Mouse (Mus musculus) embryonic fibroblast, embryonic 13.5 days (primary cell): ENCODE measurements around the gene Fam135a. TPM values are rescaled to one million over a fixed set of nuclear protein-coding genes. Genes with fewer than 3 reads are reported as not detected.

ENCODE experiments used
- H3K27ac ChIP-seq: 2 replicates; pipeline ENCODE4 v1.5.1; 2012; ENCODE audit warnings: low read length, control low read depth, inconsistent platforms; ENCODE audit not compliant: insufficient read depth
- H3K4me1 ChIP-seq: 2 replicates; pipeline ENCODE4 v1.6.1; 2011; ENCODE audit warnings: low read length; ENCODE audit not compliant: control insufficient read depth, insufficient read depth
- H3K4me3 ChIP-seq: 2 replicates; pipeline ENCODE4 v1.5.1; 2011; ENCODE audit warnings: mild to moderate bottlenecking, control low read depth, low read length; ENCODE audit not compliant: insufficient read depth
- CTCF ChIP-seq: IDR thresholded peaks from 2 replicates; pipeline ENCODE4 v1.5.1; 2011; ENCODE audit warnings: mild to moderate bottlenecking, control low read depth, low read length, moderate library complexity, borderline replicate concordance; ENCODE audit not compliant: insufficient read depth
- POLR2A ChIP-seq: IDR thresholded peaks from 2 replicates; pipeline ENCODE4 v1.6.1; 2011; ENCODE audit warnings: low read depth, mild to moderate bottlenecking, control low read depth, low read length, moderate library complexity
- polyA plus RNA-seq: library from polyadenylated mRNA; stranded (reverse); fragments of >200 nt; gene quantifications from 2 replicates; pipeline ENCODE4 v1.2.4, GENCODE M21; 2011; ENCODE audit warnings: low read depth; ENCODE audit not compliant: missing spikeins, insufficient read length

The Fam135a gene
- polyA plus RNA-seq, 1 experiment: 49.7 TPM

GRCm38 (mm10) chr1:23968027-23968725, 132.0 kb downstream of the Fam135a start:
- 0 out of 2 replicates have a peak, but pooled peaks cover 2% of the 10 kb centered on the region for H3K4me1 ChIP-seq
- H3K27ac ChIP-seq: no peak overlapping the region
- no peak for TF ChIP-seq POLR2A
- no peak for TF ChIP-seq CTCF
- H3K4me3 ChIP-seq: no peak overlapping the region

GRCm38 (mm10) chr1:23966226-23966625, 133.9 kb downstream of the Fam135a start:
- H3K27ac ChIP-seq: no peak overlapping the region; the same call in 1 of the 2 replicates
- TF ChIP-seq POLR2A (no peak), CTCF (no peak)
- no peak overlapping the region for H3K4me3 ChIP-seq
- 0 out of 2 replicates have a peak, but pooled peaks cover 2% of the 10 kb centered on the region for H3K4me1 ChIP-seq

Other genes with a start within 250 kb of the Fam135a start
- 87.4 and 123 TPM in 2 replicates for gene Smap1, start 178.0 kb downstream of the Fam135a start, polyA plus RNA-seq
- 27.4 and 30.2 TPM in 2 replicates for gene Sdhaf4, start 94.7 kb downstream of the Fam135a start, polyA plus RNA-seq
- gene Col9a1, start 77.3 kb upstream of the Fam135a start, polyA plus RNA-seq: 0.86 TPM in 1 of 2 replicates, not detected in the other